Mouse (Mus musculus) testis, adult 2 months (tissue): ENCODE data around the gene Apoa1.

Experiments
- CTCF ChIP-seq: fragments of 200-500 bp; IDR thresholded peaks from 2 replicates; pipeline ENCODE4 v1.5.1; 2012; ENCODE audit warnings: low read depth, mild to moderate bottlenecking, inconsistent platforms, low read length, moderate library complexity; ENCODE audit not compliant: control insufficient read depth, insufficient read depth, insufficient replicate concordance
- POLR2A ChIP-seq: fragments of 200-500 bp; IDR thresholded peaks from 2 replicates; pipeline ENCODE4 v1.6.1; 2012; ENCODE audit warnings: low read depth, mild to moderate bottlenecking, inconsistent platforms, low read length, moderate library complexity; ENCODE audit not compliant: control insufficient read depth

- no peak for TF ChIP-seq POLR2A
- no peak for TF ChIP-seq CTCF
Observed at GRCm38 (mm10) chr9:46214946-46215337, 13.4 kb upstream of the Apoa1 start.
